Mouse (Mus musculus) monocyte, adult 5-6 weeks (primary cell): ENCODE measurements around the gene Fam19a1. TPM values are rescaled to one million over a fixed set of nuclear protein-coding genes. Genes with fewer than 3 reads are reported as not detected.

Experiments used
- ATAC-seq: fragments of 153-309, 156-312 bp; replicated peaks from 2 replicates; pipeline ENCODE4 v1.8.0; 2017; ENCODE audit warnings: mild to moderate bottlenecking; ENCODE audit not compliant: low TSS enrichment, insufficient number of reproducible peaks, severe bottlenecking, poor library complexity, low FRiP score
- total RNA-seq: library from RNA; stranded (forward); fragments of 200-1000, 200-491, 200-594 nt; gene quantifications from 3 replicates; pipeline ENCODE4 v1.2.3, GENCODE M21; 2017

The Fam19a1 gene
- total RNA-seq, 1 experiment from 2014 or later = not detected

DNA sequence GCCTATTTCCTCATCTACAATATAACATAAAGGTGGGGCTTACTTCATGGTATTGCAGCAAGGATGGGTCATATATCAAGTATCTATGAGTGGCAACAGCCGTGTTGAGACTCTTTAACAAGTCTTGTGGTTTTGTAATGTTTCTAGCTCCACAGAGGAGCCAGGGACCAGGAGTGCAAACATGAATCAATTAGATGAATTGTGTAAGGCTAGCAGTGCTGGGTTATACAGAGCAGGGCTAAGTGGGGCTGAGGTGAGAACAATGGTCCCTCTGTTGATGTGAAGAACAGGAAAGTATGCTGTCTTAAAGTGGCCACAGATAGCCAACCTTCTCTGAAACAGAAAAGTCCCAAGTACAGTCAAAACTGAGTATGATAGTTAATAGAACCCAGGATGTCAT, 480.1 kb downstream of the Fam19a1 start:
- no peak for ATAC-seq

DNA sequence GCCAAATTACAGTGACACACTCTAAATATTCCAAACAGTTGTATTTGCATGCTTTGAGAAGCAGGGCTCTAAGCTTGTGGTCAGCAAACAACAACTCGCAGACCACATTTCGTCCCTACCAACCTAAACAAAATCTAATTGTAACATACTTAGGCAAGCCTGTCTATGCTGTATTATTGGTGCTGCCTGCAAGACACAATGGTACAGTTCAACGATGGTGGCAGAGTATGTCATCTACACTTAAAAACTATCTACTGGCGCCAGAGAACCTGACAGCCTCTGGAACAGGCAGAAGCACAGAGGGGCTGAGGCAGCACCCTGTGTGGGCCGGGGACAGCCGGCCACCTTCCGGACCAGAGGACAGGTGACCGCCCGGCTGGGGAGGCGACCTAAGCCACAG, 482.2 kb downstream of the Fam19a1 start:
- ATAC-seq = no peak

DNA sequence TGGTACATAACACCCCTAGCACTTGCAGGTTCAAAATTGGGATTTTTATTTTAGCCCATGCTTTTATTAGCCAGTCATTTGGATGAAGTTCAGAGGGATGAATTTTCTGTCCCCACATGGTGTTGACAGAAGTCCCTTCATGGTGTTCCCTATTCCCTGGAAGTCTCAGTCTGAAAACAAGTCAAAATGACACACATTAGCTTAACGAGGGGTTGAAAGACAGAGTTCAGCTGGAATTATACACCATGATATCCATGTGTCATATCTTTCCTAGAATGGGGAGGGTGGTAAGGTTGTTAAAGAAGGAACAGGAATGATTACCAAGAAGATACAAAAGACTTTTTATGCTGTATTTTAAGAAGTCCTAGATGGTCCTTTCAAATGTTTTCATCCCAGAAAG, 511.2 kb downstream of the Fam19a1 start:
- ATAC-seq = no peak

DNA sequence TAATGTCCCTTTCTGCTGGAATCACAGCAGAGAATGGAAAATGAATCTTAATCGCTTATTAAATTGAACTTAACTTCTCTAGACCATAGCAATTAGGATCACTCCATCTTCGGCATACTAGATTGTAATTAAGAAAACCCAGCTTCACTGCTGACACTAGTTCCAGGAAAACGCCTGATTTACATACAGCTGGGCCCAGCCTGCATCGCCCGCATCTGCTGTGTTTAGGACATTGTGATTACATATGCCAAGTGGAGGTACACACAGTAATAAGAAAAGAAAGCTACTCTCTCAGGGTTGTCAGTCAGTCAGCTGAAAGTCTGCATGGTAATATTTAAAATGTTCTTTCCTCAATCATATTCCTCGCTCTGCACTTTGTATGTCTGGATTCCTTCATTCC, 518.6 kb downstream of the Fam19a1 start:
- ATAC-seq = no peak

DNA sequence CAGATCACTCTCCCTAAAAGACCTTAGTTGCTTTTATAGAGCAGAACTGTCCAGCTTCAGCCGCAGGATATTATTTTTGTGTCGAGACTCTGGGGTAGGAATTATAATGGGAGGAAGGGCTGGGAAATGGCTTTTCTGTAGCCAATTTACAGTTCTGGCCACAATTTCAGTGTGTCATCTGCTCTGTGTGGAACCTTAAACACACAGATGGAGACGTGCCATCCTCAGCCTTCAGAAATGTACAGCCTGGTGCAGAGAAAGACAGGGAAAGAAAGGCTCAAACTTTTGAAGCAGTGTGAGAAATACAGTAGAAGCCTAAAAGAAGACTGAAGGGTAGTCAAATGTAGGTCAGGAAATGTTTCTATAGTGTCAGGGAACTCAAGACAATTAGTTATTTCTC, 519.3 kb downstream of the Fam19a1 start:
- no peak for ATAC-seq

DNA sequence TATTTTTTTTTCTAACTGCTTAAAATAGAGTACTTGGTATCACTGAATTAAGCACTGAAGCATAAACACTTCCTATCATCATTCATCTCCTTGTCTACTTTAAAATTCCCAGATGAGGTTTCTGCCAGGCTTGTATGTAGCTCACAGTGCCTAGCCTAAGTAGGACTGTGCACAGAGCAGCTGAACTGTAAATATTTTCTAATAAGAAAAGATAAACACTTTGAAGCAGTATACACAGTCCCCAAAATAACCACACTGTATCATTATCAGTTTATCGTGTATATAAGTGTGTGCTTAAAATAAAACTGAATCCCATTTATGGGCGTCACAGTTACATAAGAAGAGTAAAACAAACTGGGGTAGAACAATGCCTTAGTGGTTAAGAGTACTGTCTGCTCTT, 522.7 kb downstream of the Fam19a1 start:
- ATAC-seq = no peak

DNA sequence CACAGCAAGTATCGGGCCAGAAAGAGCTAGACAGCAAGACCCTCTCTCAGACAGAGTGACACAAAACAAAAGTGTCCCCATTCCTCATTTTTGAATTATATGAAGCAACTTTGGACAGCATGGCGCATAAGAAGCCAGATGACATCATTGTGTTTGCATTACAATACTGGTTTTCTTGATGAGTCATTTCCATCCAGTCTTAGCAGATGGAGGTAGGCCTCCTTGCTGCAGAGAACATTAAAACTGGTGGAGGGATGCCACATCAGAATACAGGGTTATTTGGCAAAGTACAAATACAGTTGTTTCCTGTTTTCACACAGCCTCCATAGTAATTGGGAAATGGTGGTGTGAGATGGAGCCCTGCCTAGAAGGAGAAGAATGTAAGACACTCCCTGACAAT, 535.8 kb downstream of the Fam19a1 start:
- ATAC-seq = no peak

DNA sequence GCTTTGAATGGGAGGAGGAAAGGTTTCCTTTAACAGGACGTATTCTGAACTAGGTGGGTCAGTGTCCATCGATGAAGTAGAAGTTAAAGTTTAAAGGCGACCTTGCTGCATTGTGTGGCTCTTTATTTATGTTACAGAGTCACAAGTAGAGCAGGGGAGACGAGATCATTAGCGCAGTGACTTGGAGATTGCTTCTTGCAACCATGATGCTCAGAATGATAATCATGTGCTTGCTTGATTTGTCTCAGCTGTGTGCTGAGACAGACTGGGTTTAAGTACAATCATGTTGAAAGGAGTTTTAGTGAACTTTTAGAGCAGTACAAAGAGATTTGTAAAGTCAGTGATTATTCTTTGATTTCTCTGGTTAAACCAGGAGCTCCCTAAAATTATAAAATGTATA, 536.3 kb downstream of the Fam19a1 start:
- ATAC-seq = no peak

DNA sequence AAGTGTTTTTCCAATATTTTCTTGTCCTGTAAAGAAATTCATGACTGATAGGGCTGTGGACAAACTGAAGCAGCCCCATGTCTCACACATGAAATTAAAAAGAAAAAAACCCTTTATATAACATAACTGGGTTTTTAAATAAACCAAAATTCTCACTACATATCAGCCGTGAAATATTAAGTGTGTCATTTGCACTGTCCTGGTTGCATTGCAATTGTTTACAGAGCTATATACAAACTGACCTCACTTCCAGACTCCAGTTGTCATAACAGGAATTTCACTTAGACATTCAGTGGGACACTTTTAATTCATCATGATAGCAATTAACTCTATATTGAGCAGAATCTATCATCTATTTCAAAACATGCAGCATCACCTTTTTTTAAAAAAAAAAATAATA, 553.4 kb downstream of the Fam19a1 start:
- ATAC-seq = no peak

DNA sequence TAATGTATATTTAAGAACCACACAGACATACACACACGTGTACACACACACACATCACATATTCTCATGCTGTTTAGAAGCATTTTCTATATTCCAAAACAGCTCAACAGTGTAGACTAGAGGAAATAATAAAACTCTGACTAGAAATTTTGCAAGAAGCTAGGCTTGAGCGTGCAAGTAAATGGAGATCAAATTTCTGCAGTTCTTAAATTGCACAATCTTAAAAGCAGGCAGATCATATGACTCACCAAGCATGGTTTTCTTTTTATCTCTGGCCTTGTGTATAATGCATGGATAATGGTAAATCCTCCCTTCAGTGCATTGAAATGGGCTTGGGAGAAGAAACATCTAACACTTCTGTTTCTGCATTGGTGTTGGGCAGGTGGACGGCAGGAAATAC, 564.9 kb downstream of the Fam19a1 start:
- no peak for ATAC-seq

Other genes starting within 250 kb of the Fam19a1 start
- gene 1700123L14Rik, start 53.1 kb downstream of the Fam19a1 start, total RNA-seq = not detected in 3 replicates